Mouse (Mus musculus) duodenum, adult 2 months (tissue): ENCODE data around the gene Cab39. TPM values are rescaled to one million over a fixed set of nuclear protein-coding genes. Genes with fewer than 3 reads are reported as not detected.

Experiments
- polyA plus RNA-seq: library from polyadenylated mRNA; depleted of rRNA; stranded (reverse); fragments of >200 nt; gene quantifications from 2 replicates; pipeline ENCODE4 v1.2.3, GENCODE M21; 2012; ENCODE audit warnings: low replicate concordance; rRNA removed

Gene Cab39
- polyA plus RNA-seq = 37.1 and 38.1 TPM in 2 replicates

DNA sequence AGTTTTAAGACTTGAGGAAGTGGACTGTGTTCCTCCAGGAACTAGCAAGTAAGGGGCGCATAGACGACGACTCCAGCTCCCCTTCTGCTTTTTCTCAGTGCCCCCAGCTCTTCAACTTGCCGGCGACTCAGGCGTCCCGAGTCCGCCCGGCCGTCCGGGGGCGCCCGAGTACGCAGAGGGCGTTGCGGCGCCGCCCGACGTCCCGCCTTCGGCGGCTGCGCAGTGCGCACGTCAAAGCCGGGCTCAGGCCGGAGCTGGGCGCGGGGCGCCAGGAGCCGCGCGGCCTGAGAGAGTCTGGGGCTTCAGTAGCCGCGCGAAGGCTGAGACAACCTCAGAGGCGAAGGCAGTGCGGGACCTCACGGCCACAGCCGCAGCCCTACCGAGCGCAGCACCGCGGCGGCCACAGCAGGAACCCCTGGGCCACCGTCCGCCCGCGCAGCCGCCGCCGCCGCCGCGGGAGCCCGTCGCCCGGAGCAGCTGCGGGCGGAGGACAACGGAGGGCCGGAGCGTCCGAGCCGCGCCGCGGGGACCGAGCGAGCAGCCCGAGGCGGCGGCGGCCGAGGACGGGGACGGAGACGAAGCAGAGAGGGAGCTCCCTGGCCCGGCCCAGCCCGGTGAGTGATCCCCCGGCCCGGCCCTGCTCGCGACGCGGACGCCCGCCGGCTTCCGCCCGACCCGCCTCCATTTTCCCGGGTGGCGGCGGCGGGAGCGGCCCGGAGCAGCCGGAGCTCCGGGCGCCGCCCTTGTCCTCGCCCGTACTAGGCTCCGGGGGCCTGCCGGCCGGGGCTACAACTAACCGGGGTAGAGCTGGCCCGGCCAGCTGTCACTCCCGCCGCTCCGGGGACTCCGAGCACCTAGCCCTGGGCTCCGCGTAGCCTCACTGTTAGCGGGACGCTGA, at the start of gene Cab39:
Gene Cab39 (plus strand): TSS at position 234 of the 898 bp plus-strand sequence.

GRCm38 (mm10) chr1:85778436-85778835, 14.8 kb upstream of the Cab39 start, which contains the start of gene A630001G21Rik:
Gene A630001G21Rik, minus strand, starts transcription at chr1:85778643.

DNA sequence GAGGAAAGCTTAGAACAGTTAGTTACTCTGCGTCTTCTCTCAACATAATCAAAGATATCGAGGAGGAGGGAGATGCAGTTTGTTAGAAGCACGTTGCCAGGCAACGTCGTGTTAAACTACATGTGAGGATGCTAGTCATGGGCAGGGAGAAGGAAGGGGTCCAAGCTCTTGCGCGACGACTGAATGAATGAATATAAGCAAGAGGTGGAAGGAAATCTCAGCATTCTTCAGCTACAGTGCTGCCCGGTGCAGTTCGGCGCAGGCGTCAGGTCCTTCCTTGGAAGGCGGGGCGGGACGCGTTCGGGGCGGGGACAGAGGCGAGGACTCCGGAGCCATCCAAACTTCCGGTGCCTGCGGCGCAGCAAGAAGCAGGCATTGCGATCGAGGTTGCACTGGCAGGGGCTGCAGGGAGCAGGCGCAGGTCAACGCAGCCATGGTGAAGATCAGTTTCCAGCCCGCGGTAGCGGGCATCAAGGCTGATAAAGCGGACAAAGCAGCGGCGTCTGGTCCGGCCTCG, 101.0 kb downstream of the Cab39 start, which contains the start of gene Itm2c:
Gene Itm2c (plus strand): TSS at position 51 of the 517 bp plus-strand sequence.

Other genes with a start within 250 kb of the Cab39 start
- gene G530012D18Rik, start 217.8 kb upstream of the Cab39 start, polyA plus RNA-seq = not detected in 2 replicates
- 2.0 and 5.2 TPM in 2 replicates for gene Sp110, start 194.6 kb upstream of the Cab39 start, polyA plus RNA-seq
- 2.1 and 4.1 TPM in 2 replicates for gene Sp140, start 193.1 kb upstream of the Cab39 start, polyA plus RNA-seq
- 2.1 and 7.9 TPM in 2 replicates for gene Sp100, start 143.5 kb upstream of the Cab39 start, polyA plus RNA-seq
- 0.27 and 1.3 TPM in 2 replicates for gene A630001G21Rik, start 14.8 kb upstream of the Cab39 start, polyA plus RNA-seq
- gene Itm2c, start 100.8 kb downstream of the Cab39 start, polyA plus RNA-seq = 95.4 and 123 TPM in 2 replicates
- gene 4933407L21Rik, start 135.0 kb downstream of the Cab39 start, polyA plus RNA-seq = 0.39 and 0.53 TPM in 2 replicates
- gene Gpr55, start 167.6 kb downstream of the Cab39 start, polyA plus RNA-seq = 3.0 and 4.0 TPM in 2 replicates
- gene Spata3, start 223.4 kb downstream of the Cab39 start, polyA plus RNA-seq = not detected in 2 replicates